Mouse (Mus musculus) E14TG2a.4 (cell line): ENCODE measurements around the gene Sema5a.

Source experiments
- H3K27me3 ChIP-seq: 2 replicates; pipeline ENCODE4 v1.6.1; 2014; ENCODE audit warnings: low read length, control low read depth; ENCODE audit not compliant: insufficient read depth
- H3K36me3 ChIP-seq: 2 replicates; pipeline ENCODE4 v1.6.1; 2014; ENCODE audit warnings: low read length, control low read depth; ENCODE audit not compliant: insufficient read depth
- H3K4me1 ChIP-seq: replicated peaks from 2 replicates; pipeline ENCODE4 v1.6.1; 2014; ENCODE audit warnings: low read depth, low read length, control low read depth
- H3K4me3 ChIP-seq: replicated peaks from 2 replicates; pipeline ENCODE4 v1.5.1; 2014; ENCODE audit warnings: mild to moderate bottlenecking, low read length
- H3K9me3 ChIP-seq: 2 replicates; pipeline ENCODE4 v1.6.1; 2014; ENCODE audit warnings: low read length, control low read depth
- CTCF ChIP-seq: conservative IDR thresholded peaks from 2 replicates; pipeline ENCODE4 v1.5.1; 2014; ENCODE audit warnings: low read length
- NANOG ChIP-seq: IDR thresholded peaks from 2 replicates; pipeline ENCODE4 v1.6.1; 2014; ENCODE audit warnings: borderline replicate concordance, low read length, mixed read lengths
- POU5F1 ChIP-seq: IDR thresholded peaks from 2 replicates; pipeline ENCODE4 v1.6.1; 2014; ENCODE audit warnings: low read length, borderline replicate concordance

Gene Sema5a

DNA sequence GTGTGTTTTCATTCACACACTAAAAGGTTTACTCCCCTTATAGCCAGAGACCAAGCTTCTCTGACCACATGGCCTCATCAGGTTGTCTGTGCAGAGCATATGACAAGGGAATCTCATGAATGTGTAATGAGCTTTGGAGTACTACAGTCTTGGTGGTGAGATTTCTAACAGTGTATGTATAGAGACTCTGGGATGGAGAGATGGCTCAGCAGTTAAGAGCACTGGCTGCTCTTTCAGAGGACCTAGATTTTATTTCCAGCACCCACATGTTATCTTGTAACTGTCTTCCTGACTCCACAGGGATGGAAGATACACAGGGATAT is 189.2 kb downstream of the Sema5a start:
- H3K4me3 ChIP-seq = no peak overlapping the region
- TF ChIP-seq POU5F1 = no peak
- TF ChIP-seq CTCF = no peak
- no peak for TF ChIP-seq NANOG
- no peaks in the 10 kb centered on the region for H3K27me3 ChIP-seq
- H3K9me3 ChIP-seq = no peaks in the 10 kb centered on the region
- no peaks in the 10 kb centered on the region for H3K4me1 ChIP-seq
- no peaks in the 10 kb centered on the region for H3K36me3 ChIP-seq

DNA sequence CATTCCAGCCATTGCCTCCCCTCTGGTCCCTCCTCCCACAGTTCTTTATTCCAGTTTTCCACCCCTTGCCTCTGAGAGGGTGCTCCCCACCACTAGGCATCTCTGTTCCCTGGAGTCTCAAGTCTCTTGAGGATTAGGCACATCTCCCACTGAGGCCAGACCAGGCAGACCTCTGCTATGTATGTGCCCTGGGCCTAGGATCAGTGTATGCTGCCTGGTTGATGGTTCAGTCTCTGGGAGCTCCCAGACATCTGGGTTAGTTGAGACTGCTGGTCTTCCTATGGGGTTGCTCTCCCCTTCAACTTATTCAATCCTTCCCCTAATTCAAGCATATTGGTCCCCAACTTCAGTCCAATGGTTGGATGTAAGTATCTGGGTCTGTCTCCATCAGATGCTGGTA is 189.7 kb downstream of the Sema5a start:
- H3K9me3 ChIP-seq = no peaks in the 10 kb centered on the region
- no peak overlapping the region for H3K4me3 ChIP-seq
- TF ChIP-seq POU5F1 = no peak
- TF ChIP-seq NANOG = no peak
- TF ChIP-seq CTCF = no peak
- H3K36me3 ChIP-seq = no peaks in the 10 kb centered on the region
- no peaks in the 10 kb centered on the region for H3K4me1 ChIP-seq
- H3K27me3 ChIP-seq = no peaks in the 10 kb centered on the region

- TF ChIP-seq POU5F1 = no peak
- no peak for TF ChIP-seq NANOG
- peak; percentile 65 for TF ChIP-seq CTCF
- Histone ChIP-seq H3K4me1 (no peaks in the 10 kb centered on the region), H3K4me3 (no peak overlapping the region), H3K9me3 (no peaks in the 10 kb centered on the region), H3K36me3 (no peaks in the 10 kb centered on the region), H3K27me3 (no peaks in the 10 kb centered on the region)
Measured at GRCm38 (mm10) chr15:32437654-32438053, 193.0 kb downstream of the Sema5a start.

- TF ChIP-seq CTCF = no peak
- no peak for TF ChIP-seq POU5F1
- no peak for TF ChIP-seq NANOG
- Histone ChIP-seq H3K4me3 (no peak overlapping the region), H3K36me3 (no peaks in the 10 kb centered on the region), H3K27me3 (no peaks in the 10 kb centered on the region), H3K4me1 (no peaks in the 10 kb centered on the region), H3K9me3 (no peaks in the 10 kb centered on the region)
Measured at GRCm38 (mm10) chr15:32442745-32443144, 198.1 kb downstream of the Sema5a start.

DNA sequence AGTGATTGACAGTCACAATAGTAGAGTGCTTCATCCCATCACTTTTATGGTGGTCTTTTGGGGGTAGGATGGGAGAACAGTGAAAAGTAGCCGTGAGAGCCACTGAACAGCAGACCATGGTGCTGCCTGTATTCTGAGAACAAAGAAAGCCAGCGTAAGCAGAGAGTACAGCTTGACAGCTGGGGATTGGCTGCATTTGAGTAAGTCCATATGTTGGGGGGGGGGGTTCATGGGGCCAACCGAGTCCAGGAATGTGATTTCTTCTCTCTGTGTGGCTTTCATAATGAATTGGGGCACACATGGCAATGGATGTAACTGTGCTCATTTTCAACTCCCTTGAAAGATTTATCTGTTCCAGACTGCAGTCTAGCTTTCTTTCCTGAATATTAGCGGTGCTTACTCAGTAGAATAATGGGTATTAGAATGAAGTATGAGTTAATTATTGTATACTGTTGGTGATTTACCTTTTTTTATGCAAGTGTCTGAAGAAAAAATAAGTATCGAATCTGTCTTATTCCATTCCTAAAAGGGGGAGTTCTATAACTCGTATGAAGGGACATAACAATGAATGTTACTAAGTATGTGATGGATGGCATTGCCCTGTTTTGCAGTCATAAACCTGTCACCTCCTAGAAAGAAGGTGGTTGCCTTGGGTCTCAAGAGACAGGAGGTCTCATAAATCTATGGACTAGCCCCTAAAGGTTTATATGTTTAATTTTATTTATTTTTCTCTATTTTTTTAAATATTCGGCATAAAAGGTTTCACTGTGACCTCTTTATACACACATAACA is 203.1 kb downstream of the Sema5a start:
- H3K4me3 ChIP-seq = no peak overlapping the region
- H3K27me3 ChIP-seq = no peaks in the 10 kb centered on the region
- no peaks in the 10 kb centered on the region for H3K4me1 ChIP-seq
- no peaks in the 10 kb centered on the region for H3K36me3 ChIP-seq
- no peaks in the 10 kb centered on the region for H3K9me3 ChIP-seq
- TF ChIP-seq POU5F1 = no peak

DNA sequence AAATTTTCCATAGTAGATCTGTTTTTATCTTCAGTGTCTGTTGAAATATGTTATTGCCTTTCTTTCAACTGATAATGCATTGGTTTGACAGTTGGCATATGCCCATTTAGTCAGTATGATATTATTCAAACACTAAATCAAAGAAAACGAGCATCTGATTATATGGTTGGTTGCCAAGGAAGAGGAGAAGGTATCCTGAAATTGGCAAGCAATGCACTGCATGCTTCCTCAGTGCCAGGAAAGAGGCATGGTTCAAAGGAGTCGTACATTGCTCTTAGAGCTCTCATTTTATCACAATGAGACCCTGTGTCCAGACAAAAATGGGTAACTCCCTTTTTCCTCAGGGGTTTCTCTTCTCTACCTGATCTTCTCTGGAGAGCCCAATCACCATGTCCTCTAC is 214.4 kb downstream of the Sema5a start:
- Histone ChIP-seq H3K9me3 (no peaks in the 10 kb centered on the region), H3K27me3 (no peaks in the 10 kb centered on the region), H3K36me3 (no peaks in the 10 kb centered on the region), H3K4me1 (no peaks in the 10 kb centered on the region), H3K4me3 (no peak overlapping the region)
- TF ChIP-seq POU5F1 (no peak), CTCF (no peak), NANOG (no peak)

GRCm38 (mm10) chr15:32460238-32460637 is 215.6 kb downstream of the Sema5a start:
- Histone ChIP-seq H3K4me1 (no peaks in the 10 kb centered on the region), H3K36me3 (no peaks in the 10 kb centered on the region), H3K4me3 (no peak overlapping the region), H3K9me3 (no peaks in the 10 kb centered on the region), H3K27me3 (no peaks in the 10 kb centered on the region)
- TF ChIP-seq NANOG = no peak
- TF ChIP-seq POU5F1 = no peak
- no peak for TF ChIP-seq CTCF

DNA sequence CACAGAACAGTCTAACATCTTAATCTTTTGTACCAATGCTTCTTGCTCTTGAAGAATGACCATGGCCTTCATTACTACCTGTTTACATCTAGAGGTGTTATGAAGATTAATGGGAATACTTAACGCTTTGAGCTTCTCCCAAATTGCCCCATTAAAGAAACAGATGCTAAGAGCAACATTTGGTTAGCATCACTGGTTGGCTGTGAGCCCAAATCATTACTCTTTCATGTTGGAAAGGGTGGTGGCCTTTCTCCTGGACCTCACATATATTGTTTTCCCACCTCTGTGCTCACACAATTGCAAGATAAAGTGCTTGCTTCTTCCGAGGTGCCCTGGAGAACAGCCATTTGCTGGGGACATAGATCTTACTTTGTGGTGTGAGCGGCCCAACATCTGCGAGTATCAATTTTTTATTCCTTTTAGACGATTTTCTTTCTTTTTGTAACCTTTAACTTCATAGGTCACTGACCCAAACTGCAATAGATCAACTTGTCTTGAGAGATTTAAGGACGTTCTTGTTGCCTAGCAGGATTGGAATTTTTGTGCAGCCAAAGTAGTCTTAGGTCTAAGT is 227.0 kb downstream of the Sema5a start:
- H3K27me3 ChIP-seq = no peaks in the 10 kb centered on the region
- H3K36me3 ChIP-seq = no peaks in the 10 kb centered on the region
- no peak overlapping the region for H3K4me3 ChIP-seq
- H3K4me1 ChIP-seq = no peaks in the 10 kb centered on the region
- H3K9me3 ChIP-seq = no peaks in the 10 kb centered on the region
- TF ChIP-seq CTCF = no peak
- no peak for TF ChIP-seq POU5F1
- TF ChIP-seq NANOG = no peak

DNA sequence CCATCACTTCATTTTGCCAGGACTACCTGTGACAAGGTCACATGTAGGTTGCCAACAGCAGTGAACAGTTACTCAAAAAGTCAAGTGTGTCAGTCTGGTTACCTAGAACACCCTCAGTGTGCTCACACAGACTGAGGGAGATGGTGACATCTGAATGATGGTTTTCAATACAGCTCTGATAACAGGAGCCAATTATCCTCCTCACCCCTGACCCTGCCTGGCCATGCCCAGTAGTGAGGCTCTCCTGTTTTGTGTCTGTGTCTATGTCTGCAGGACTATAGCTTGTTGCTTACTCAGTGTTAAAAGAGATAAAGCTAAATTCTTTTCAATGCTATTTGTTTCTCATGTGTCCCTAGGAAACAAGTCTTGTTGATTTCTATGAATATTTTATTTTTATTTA is 236.1 kb downstream of the Sema5a start:
- no peaks in the 10 kb centered on the region for H3K4me1 ChIP-seq
- no peaks in the 10 kb centered on the region for H3K36me3 ChIP-seq
- H3K9me3 ChIP-seq = no peaks in the 10 kb centered on the region
- H3K4me3 ChIP-seq = no peak overlapping the region
- no peak for TF ChIP-seq NANOG
- no peak for TF ChIP-seq CTCF
- no peak for TF ChIP-seq POU5F1
- H3K27me3 ChIP-seq = no peaks in the 10 kb centered on the region
